Mouse (Mus musculus) bone marrow, adult 2 months (tissue): Measurements from ENCODE around the gene Ada.

Experiments used
- CTCF ChIP-seq: fragments of 200-500 bp; IDR thresholded peaks from 2 replicates; pipeline ENCODE4 v1.5.1; 2011; ENCODE audit warnings: low read length, control low read depth; ENCODE audit not compliant: control insufficient read depth, insufficient read depth
- POLR2A ChIP-seq: fragments of 200-500 bp; IDR thresholded peaks from 2 replicates; pipeline ENCODE4 v1.6.1; 2011; ENCODE audit warnings: low read depth, mild to moderate bottlenecking, control low read depth, low read length, borderline replicate concordance; ENCODE audit not compliant: control insufficient read depth

DNA sequence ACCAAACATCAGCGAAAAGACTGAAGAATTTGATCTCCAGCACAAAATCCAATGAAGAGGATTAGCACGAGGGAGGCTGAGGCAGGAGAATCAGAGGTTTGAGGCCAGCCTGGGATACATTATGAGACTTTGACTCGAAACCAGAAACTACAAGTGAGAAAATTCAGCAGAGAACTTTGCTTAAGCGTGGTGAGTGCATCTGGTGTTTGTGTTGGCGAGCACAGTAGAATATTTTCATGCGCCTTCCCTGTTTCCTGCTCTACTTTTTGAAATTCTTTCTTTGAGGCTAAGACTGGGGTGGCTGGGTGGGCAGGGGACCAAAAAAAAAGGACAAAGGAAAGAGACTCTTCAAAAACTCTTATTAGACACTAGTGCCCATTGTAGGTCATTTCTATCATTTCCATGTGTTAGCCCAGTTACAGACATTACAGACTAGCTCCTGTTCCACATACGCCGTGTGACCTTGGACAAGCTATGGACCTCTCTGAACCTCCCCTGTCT is 38.6 kb downstream of the Ada start:
- no peak for TF ChIP-seq CTCF
- no peak for TF ChIP-seq POLR2A
